In genomic region chr9:108119891-108120411, GRCm38 (mm10) we compare ENCODE assay signal across 9 mouse cellular contexts. TPM values are rescaled to one million over a fixed set of nuclear protein-coding genes. Genes with fewer than 3 reads are reported as not detected.
DNase-seq lines count a peak whose midpoint lies in the region; ATAC-seq and TF ChIP-seq lines count a peak whose summit lies in the region.
"Had no signal": no experiment of that assay in that cellular context is flagged by ENCODE, and none has a peak within 500 bp of the region (broad histone marks: within the 10 kb centered on the region; RNA-seq: fewer than 3 reads in every experiment).

No protein-coding gene starts in this region.

- peak overlapping the region; percentile 39; the same call in 1 of the 2 replicates for H3K27ac ChIP-seq in layer of hippocampus, adult 2 months
- H3K27ac ChIP-seq: hindbrain, embryonic 15.5 days had no signal

- no peak for DNase-seq in layer of hippocampus, adult 2 months (ENCODE audit: low spot score in 2 of 2)
- no peak for DNase-seq in layer of hippocampus, adult 9-10 months (ENCODE audit: low spot score)
- peak; percentile 78 for DNase-seq in gastrocnemius, postnatal 25 days
- DNase-seq in kidney, postnatal 10 days = peak; percentile 77
- no peak for DNase-seq in layer of hippocampus, adult 11-12 months (ENCODE audit: low spot score)
- no peak for DNase-seq in left cerebral cortex, adult 9 months (ENCODE audit: low spot score in 2 of 2)

- no peaks in the 10 kb centered on the region for H3K36me3 ChIP-seq in myocyte (ENCODE audit: control insufficient read depth, insufficient read depth)

- peak overlapping the region; percentile 66 for H3K4me2 ChIP-seq in myocyte (ENCODE audit: low read depth)
- H3K4me2 ChIP-seq: hindbrain, embryonic 15.5 days had no signal

- H3ac ChIP-seq in myocyte (ENCODE audit: control insufficient read depth, insufficient read length) = no peak overlapping the region

- no peaks in the 10 kb centered on the region for H3K27me3 ChIP-seq in myocyte (ENCODE audit: control insufficient read depth, insufficient read depth, insufficient read length)
- H3K27me3 ChIP-seq: hindbrain, embryonic 15.5 days had no signal

- no peak for TF ChIP-seq POLR2A in myocyte (IDR thresholded peaks at IDR 0.05; ENCODE audit: insufficient read length, low read depth)

- no peak overlapping the region for H3K4me3 ChIP-seq in layer of hippocampus, adult 2 months
- H3K4me3 ChIP-seq in myocyte = no peak overlapping the region
- H3K4me3 ChIP-seq: hindbrain, embryonic 15.5 days had no signal

- no peak for TF ChIP-seq CTCF in layer of hippocampus, adult 2 months (conservative IDR thresholded peaks at IDR 0.05)

- no peaks in the 10 kb centered on the region for H3K79me2 ChIP-seq in myocyte (ENCODE audit: control insufficient read depth, insufficient read depth)

- no peak for ATAC-seq in megakaryocyte-erythroid progenitor cell, adult 5-6 weeks (replicated peaks; ENCODE audit: low FRiP score, low TSS enrichment, poor library complexity, severe bottlenecking)

TF ChIP-seq in myocyte, 11 proteins besides CTCF, POLR2A, EP300 and RAD21:
- TF ChIP-seq MYOD1 (IDR thresholded peaks at IDR 0.05; ENCODE audit: control insufficient read depth in 1 of 3, insufficient read length in 2 of 3, low read depth in 2 of 3) (peak in 2 of 3 experiments; percentile 72 to 93), MYOG (IDR thresholded peaks at IDR 0.05; ENCODE audit: control insufficient read depth in 1 of 3, insufficient read depth in 1 of 3, insufficient read length in 2 of 3, low read depth in 2 of 3) (peak in 1 of 3 experiments; percentile 76), MAX (IDR thresholded peaks at IDR 0.05; ENCODE audit: low read depth) (no peak), TCF3 (IDR thresholded peaks at IDR 0.05; ENCODE audit: insufficient read length, low read depth) (no peak)

RNA-seq across cellular contexts. Expression of gene Apeh, which starts 25.5 kb away (rescaled TPM):
- 10 to 100 TPM; 35.3 to 37.0 TPM for total RNA-seq in layer of hippocampus, adult 2 months (2021)
- 10 to 100 TPM; 32.9 to 34.4 TPM for total RNA-seq in gastrocnemius, postnatal 25 days (2021)
- polyA plus RNA-seq in myocyte (2012; fragmentation: generic; extraction: Trizol) = 59.0 TPM
- total RNA-seq in megakaryocyte-erythroid progenitor cell, adult 5-6 weeks (2014; fragmentation: Nextera tagmentation) = 162 and 202 TPM in 2 replicates
- total RNA-seq in megakaryocyte-erythroid progenitor cell, adult 5-6 weeks (2017) = 119 and 214 TPM in 2 replicates

RNA-seq across cellular contexts. Expression of gene Rnf123, which starts 36.8 kb away (rescaled TPM):
- total RNA-seq in layer of hippocampus, adult 2 months (2021) = 100 to 1,000 TPM in 1 of 2 experiments, 10 to 100 TPM in 1; 95.7 to 111 TPM
- 100 to 1,000 TPM; 163 to 169 TPM for total RNA-seq in gastrocnemius, postnatal 25 days (2021)
- 33.4 TPM for polyA plus RNA-seq in myocyte (2012; fragmentation: generic; extraction: Trizol)
- total RNA-seq in megakaryocyte-erythroid progenitor cell, adult 5-6 weeks (2014; fragmentation: Nextera tagmentation) = 140 and 141 TPM in 2 replicates
- 41.2 and 65.5 TPM in 2 replicates for total RNA-seq in megakaryocyte-erythroid progenitor cell, adult 5-6 weeks (2017)

RNA-seq across cellular contexts. Expression of gene Mst1, which starts 39.7 kb away (rescaled TPM):
- total RNA-seq in layer of hippocampus, adult 2 months (2021) = not detected
- not detected for total RNA-seq in gastrocnemius, postnatal 25 days (2021)
- 0.65 TPM for polyA plus RNA-seq in myocyte (2012; fragmentation: generic; extraction: Trizol)
- total RNA-seq in megakaryocyte-erythroid progenitor cell, adult 5-6 weeks (2014; fragmentation: Nextera tagmentation) = not detected in 2 replicates
- total RNA-seq in megakaryocyte-erythroid progenitor cell, adult 5-6 weeks (2017) = 0.30 TPM in 1 of 2 replicates, not detected in the other

Comparison
In these comparisons a context has a peak if more than half of its experiments do, and no peak if none do; other contexts are left out.
1. DNase-seq: peak in gastrocnemius, postnatal 25 days (single experiment) and kidney, postnatal 10 days (single experiment); none in layer of hippocampus, adult 2 months (0 of 2), layer of hippocampus, adult 9-10 months (single experiment), layer of hippocampus, adult 11-12 months (single experiment) and left cerebral cortex, adult 9 months (0 of 2).